Mouse (Mus musculus): ENCODE measurements around the gene Qpctl.

DNA sequence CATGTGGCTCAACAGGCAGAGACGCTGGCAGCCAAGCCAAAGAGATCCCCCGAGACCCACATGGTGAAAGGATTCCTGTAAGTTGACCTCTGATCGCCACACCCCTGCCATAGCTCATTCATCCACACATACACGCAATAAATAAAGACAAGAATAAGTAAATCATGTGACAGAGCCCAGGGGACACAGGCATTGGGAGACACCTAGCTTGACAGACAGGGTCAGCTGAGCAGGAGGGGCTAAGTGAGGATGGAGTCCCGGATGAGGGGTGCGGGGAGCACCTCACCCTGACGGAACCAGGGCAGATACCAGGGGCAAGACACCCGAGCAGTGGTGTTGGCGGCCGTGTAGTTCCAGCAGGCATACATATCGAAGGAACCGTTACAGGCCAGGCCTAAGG, 14.7 kb upstream of the Qpctl start:
- TF ChIP-seq POLR2A (IDR thresholded peaks at IDR 0.05; ENCODE audit: borderline replicate concordance, insufficient read depth, low read length) (no peak), CTCF (IDR thresholded peaks at IDR 0.05; ENCODE audit: borderline replicate concordance, insufficient read depth, low read depth, low read length) (no peak)

All from cerebellum, adult 2 months (tissue).